Mouse (Mus musculus) small intestine, adult 2 months (tissue): ENCODE data around the gene Ipcef1.

Experiments used
- CTCF ChIP-seq: fragments of 200-500 bp; IDR thresholded peaks from 2 replicates; pipeline ENCODE4 v1.5.1; 2012; ENCODE audit warnings: low read depth, mild to moderate bottlenecking, control low read depth, inconsistent platforms, low read length, moderate library complexity, mixed read lengths; ENCODE audit not compliant: insufficient replicate concordance, insufficient read length; ENCODE audit errors: extremely low read depth
- POLR2A ChIP-seq: fragments of 200-500 bp; IDR thresholded peaks from 2 replicates; pipeline ENCODE4 v1.6.1; 2012; ENCODE audit warnings: low read depth, mild to moderate bottlenecking, control low read depth, inconsistent platforms, low read length, moderate library complexity

DNA sequence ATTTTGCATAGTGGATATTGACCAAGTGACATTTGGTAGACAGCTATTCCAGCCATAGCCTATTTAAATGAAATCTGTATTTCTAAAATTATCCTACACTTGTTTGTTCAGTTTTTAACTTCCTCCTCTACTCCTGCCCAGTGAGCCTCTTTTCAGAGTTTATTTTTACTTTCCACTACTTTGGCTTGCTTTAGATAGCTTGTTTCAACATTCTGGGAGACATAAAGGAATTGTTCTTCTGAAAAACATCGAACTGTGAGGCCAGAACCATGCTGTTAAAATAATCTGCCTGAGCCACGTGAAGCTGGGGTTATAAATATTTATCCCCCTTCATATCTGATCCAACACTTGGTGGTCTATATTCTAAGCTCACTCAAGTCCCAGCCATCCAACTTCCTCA lies 121.4 kb downstream of the Ipcef1 start:
- TF ChIP-seq CTCF = no peak
- TF ChIP-seq POLR2A = no peak
